In the genomic region with DNA sequence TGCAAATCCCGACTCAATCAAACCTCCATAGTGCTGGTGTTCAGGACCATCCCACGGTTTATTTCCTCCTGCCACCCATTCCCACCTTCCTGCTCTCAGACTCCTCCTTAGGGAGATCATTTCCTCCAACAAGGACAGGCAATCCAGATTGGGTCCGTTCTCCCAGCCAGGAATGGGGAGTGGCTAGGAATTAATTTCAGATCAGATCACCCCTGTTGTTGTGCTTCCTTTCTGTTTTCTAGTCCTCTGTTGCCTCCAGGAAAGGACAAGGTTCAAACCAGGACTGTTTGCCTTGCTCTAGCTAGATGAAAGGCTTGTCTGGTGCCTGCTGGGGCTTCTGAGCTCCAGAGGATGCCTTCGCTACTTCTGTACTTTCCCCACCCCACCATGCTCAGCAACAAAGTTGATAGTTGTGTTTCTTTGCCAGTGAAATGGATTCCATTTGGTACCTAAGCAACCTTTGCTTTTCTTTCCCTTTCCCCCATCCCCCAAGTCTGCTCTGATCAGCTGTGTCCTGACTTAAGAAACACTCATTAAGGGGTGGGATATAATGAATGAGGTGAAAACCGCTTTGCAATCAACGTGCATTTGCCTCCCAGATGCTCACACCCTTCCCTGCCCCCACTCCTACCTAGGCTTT, we compare ENCODE assay signal across 10 mouse cellular contexts. TPM values are rescaled to one million over a fixed set of nuclear protein-coding genes. Genes with fewer than 3 reads are reported as not detected.
DNase-seq lines count a peak whose midpoint lies in the region; ATAC-seq and TF ChIP-seq lines count a peak whose summit lies in the region.
"Had no signal": no experiment of that assay in that cellular context is flagged by ENCODE, and none has a peak within 500 bp of the region (broad histone marks: within the 10 kb centered on the region; RNA-seq: fewer than 3 reads in every experiment).

No protein-coding gene starts in this region.

- TF ChIP-seq EP300 in lung, postnatal 0 days (IDR thresholded peaks at IDR 0.05), result no peak

- H3K4me3 ChIP-seq in lung, postnatal 0 days (ENCODE audit: low read depth, low read length), result no peak overlapping the region
- H3K4me3 ChIP-seq in lung, adult 2 months (replicated peaks; ENCODE audit: extremely low read depth, low read depth, low read length), result no peak overlapping the region
- no peak overlapping the region for H3K4me3 ChIP-seq in hindbrain, embryonic 12.5 days
- peak overlapping the region; percentile 89 for H3K4me3 ChIP-seq in neural tube, embryonic 15.5 days (replicated peaks)

- H3K9ac ChIP-seq in lung, postnatal 0 days (replicated peaks; ENCODE audit: low read depth), result no peak overlapping the region
- no peak overlapping the region for H3K9ac ChIP-seq in hindbrain, embryonic 12.5 days
- H3K9ac ChIP-seq in neural tube, embryonic 15.5 days (replicated peaks), result peak overlapping the region; percentile 32; the same call in 1 of the 2 replicates
- H3K9ac ChIP-seq: liver, postnatal 0 days had no signal

- H3K4me2 ChIP-seq in lung, postnatal 0 days (replicated peaks; ENCODE audit: low read depth, low read length), result no peak overlapping the region
- H3K4me2 ChIP-seq in hindbrain, embryonic 12.5 days (replicated peaks), result peak overlapping the region; percentile 96
- H3K4me2 ChIP-seq in neural tube, embryonic 15.5 days, result peak overlapping the region; percentile 85

- TF ChIP-seq POLR2A in lung, adult 2 months (IDR thresholded peaks at IDR 0.05; ENCODE audit: borderline replicate concordance, extremely low read depth, low read depth, low read length), result no peak

- DNase-seq in CD4-positive, CD25-positive, alpha-beta regulatory T cell, adult 2 months (ENCODE audit: low read depth, low spot score), result peak; percentile 51
- DNase-seq in lung, postnatal 0 days (ENCODE audit: low spot score), result peak; percentile 8
- DNase-seq in lung, adult 2 months, result no peak
- no peak for DNase-seq in thymus, postnatal 14 days
- DNase-seq in left cerebral cortex, adult 8-10 months (ENCODE audit: low spot score in 2 of 2), result no peak
- DNase-seq: adrenal gland, postnatal 36 days; liver, postnatal 0 days had no signal

- no peaks in the 10 kb centered on the region for H3K27me3 ChIP-seq in lung, postnatal 0 days (replicated peaks; ENCODE audit: insufficient read depth, low read length)
- H3K27me3 ChIP-seq in hindbrain, embryonic 12.5 days, result no peaks in the 10 kb centered on the region
- no peaks in the 10 kb centered on the region for H3K27me3 ChIP-seq in neural tube, embryonic 15.5 days (replicated peaks)

- TF ChIP-seq CTCF in lung, postnatal 0 days (IDR thresholded peaks at IDR 0.05), result no peak
- TF ChIP-seq CTCF in lung, adult 2 months (IDR thresholded peaks at IDR 0.05; ENCODE audit: insufficient read depth, low read length), result no peak

- H3K27ac ChIP-seq in lung, postnatal 0 days (ENCODE audit: low read length), result no peak overlapping the region
- H3K27ac ChIP-seq in hindbrain, embryonic 12.5 days, result peak overlapping the region; percentile 74
- H3K27ac ChIP-seq in neural tube, embryonic 15.5 days (replicated peaks), result peak overlapping the region; percentile 73

- no peaks in the 10 kb centered on the region for H3K4me1 ChIP-seq in lung, postnatal 0 days (ENCODE audit: insufficient read depth, low read depth, low read length)
- H3K4me1 ChIP-seq in lung, adult 2 months (ENCODE audit: control insufficient read depth, insufficient read depth, low read length), result peaks cover 15% of the 10 kb centered on the region
- H3K4me1 ChIP-seq in hindbrain, embryonic 12.5 days, result peaks cover 40% of the 10 kb centered on the region
- H3K4me1 ChIP-seq in neural tube, embryonic 15.5 days, result peaks cover 30% of the 10 kb centered on the region

- no peaks in the 10 kb centered on the region for H3K9me3 ChIP-seq in lung, postnatal 0 days (ENCODE audit: low read length)
- H3K9me3 ChIP-seq in hindbrain, embryonic 12.5 days (replicated peaks), result no peaks in the 10 kb centered on the region
- no peaks in the 10 kb centered on the region for H3K9me3 ChIP-seq in neural tube, embryonic 15.5 days (replicated peaks)

- no peaks in the 10 kb centered on the region for H3K36me3 ChIP-seq in lung, postnatal 0 days (ENCODE audit: insufficient read depth, low read length)
- H3K36me3 ChIP-seq in hindbrain, embryonic 12.5 days, result no peaks in the 10 kb centered on the region; the same call in 1 of the 2 replicates
- no peaks in the 10 kb centered on the region for H3K36me3 ChIP-seq in neural tube, embryonic 15.5 days

- WGBS in lung, postnatal 0 days, result 50% methylated on average over 6 of the region's 6 CpGs
- whole genome bisulfite sequencing in lung, adult 2 months, result 46% methylated on average over 6 of the region's 6 CpGs
- 39% methylated on average over 6 of the region's 6 CpGs for whole genome bisulfite sequencing in hindbrain, embryonic 12.5 days
- WGBS in neural tube, embryonic 15.5 days, result 36% methylated on average over 6 of the region's 6 CpGs

- ATAC-seq in CD4-positive, CD25-positive, alpha-beta regulatory T cell, adult 4 months, result no peak
- no peak for ATAC-seq in lung, postnatal 0 days
- no peak for ATAC-seq in hindbrain, embryonic 12.5 days (ENCODE audit: low FRiP score)
- no peak for ATAC-seq in neural tube, embryonic 15.5 days (ENCODE audit: low FRiP score)
- ATAC-seq: liver, postnatal 0 days had no signal

RNA-seq across cellular contexts. Expression of a gene that starts 5.0 kb away (rescaled TPM):
- polyA plus RNA-seq in CD4-positive, CD25-positive, alpha-beta regulatory T cell, adult 4 months (2017; shearing (Covaris generic)), result 10 to 100 TPM in 1 of 2 experiments, 1 to 10 TPM in 1; 7.6 to 18.8 TPM
- 39.5 and 49.1 TPM in 2 replicates for polyA plus RNA-seq in lung, postnatal 0 days (2015; fragmentation: Nextera tagmentation; extraction: Ambion mirVana)
- 50.0 and 79.4 TPM in 2 replicates for polyA plus RNA-seq in lung, adult 2 months (2012; rRNA removed)
- polyA plus RNA-seq in hindbrain, embryonic 12.5 days (2016; fragmentation: Nextera tagmentation; extraction: Ambion mirVana), result 75.9 and 86.3 TPM in 2 replicates
- 53.3 and 69.9 TPM in 2 replicates for polyA plus RNA-seq in neural tube, embryonic 15.5 days (2015; fragmentation: Nextera tagmentation; extraction: Ambion mirVana)
- 10 to 100 TPM; 60.7 to 74.9 (median 68.5) TPM for total RNA-seq in left cerebral cortex, adult 8-10 months (2022)

Comparison
In these comparisons a context has a peak if more than half of its experiments do, and no peak if none do; other contexts are left out.
1. DNase-seq: peak in CD4-positive, CD25-positive, alpha-beta regulatory T cell, adult 2 months (single experiment) and lung, postnatal 0 days (single experiment); none in lung, adult 2 months (single experiment), thymus, postnatal 14 days (single experiment) and left cerebral cortex, adult 8-10 months (0 of 2).